Mouse (Mus musculus) testis, adult 2 months (tissue): Measurements from ENCODE around the gene Yif1a. TPM values are rescaled to one million over a fixed set of nuclear protein-coding genes. Genes with fewer than 3 reads are reported as not detected.

Source experiments
- H3K27ac ChIP-seq: fragments of 200-500 bp; 2 replicates; pipeline ENCODE4 v1.5.1; 2012; ENCODE audit warnings: low read depth, low read length; ENCODE audit not compliant: control insufficient read depth, insufficient read depth
- H3K27me3 ChIP-seq: fragments of 200-500 bp; 2 replicates; pipeline ENCODE4 v1.6.1; 2012; ENCODE audit warnings: mild to moderate bottlenecking, low read length, moderate library complexity; ENCODE audit not compliant: control insufficient read depth, insufficient read depth
- H3K36me3 ChIP-seq: fragments of 200-500 bp; 2 replicates; pipeline ENCODE4 v1.6.1; 2012; ENCODE audit warnings: mild to moderate bottlenecking, low read length; ENCODE audit not compliant: control insufficient read depth, insufficient read depth
- H3K4me1 ChIP-seq: fragments of 200-500 bp; 2 replicates; pipeline ENCODE4 v1.6.1; 2012; ENCODE audit warnings: low read length; ENCODE audit not compliant: control insufficient read depth, insufficient read depth
- H3K4me3 ChIP-seq: fragments of 200-500 bp; 2 replicates; pipeline ENCODE4 v1.5.1; 2012; ENCODE audit warnings: low read depth, mild to moderate bottlenecking, low read length, moderate library complexity, mixed read lengths; ENCODE audit not compliant: control insufficient read depth
- CTCF ChIP-seq: fragments of 200-500 bp; IDR thresholded peaks from 2 replicates; pipeline ENCODE4 v1.5.1; 2012; ENCODE audit warnings: low read depth, mild to moderate bottlenecking, inconsistent platforms, low read length, moderate library complexity; ENCODE audit not compliant: control insufficient read depth, insufficient read depth, insufficient replicate concordance
- POLR2A ChIP-seq: fragments of 200-500 bp; IDR thresholded peaks from 2 replicates; pipeline ENCODE4 v1.6.1; 2012; ENCODE audit warnings: low read depth, mild to moderate bottlenecking, inconsistent platforms, low read length, moderate library complexity; ENCODE audit not compliant: control insufficient read depth
- polyA plus RNA-seq: library from polyadenylated mRNA; depleted of rRNA; stranded (reverse); fragments of >200 nt; gene quantifications from 2 replicates; pipeline ENCODE4 v1.2.3, GENCODE M21; 2012

Gene Yif1a
- polyA plus RNA-seq, 1 experiment = 144 TPM

GRCm38 (mm10) chr19:5106074-5106473 is 17.7 kb downstream of the Yif1a start:
- Histone ChIP-seq H3K27me3 (no peaks in the 10 kb centered on the region), H3K36me3 (peaks cover 5% of the 10 kb centered on the region), H3K4me3 (peak overlapping the region; percentile 86), H3K4me1 (peaks cover 16% of the 10 kb centered on the region), H3K27ac (peak overlapping the region; percentile 75)
- TF ChIP-seq CTCF = no peak
- TF ChIP-seq POLR2A = no peak

GRCm38 (mm10) chr19:5106731-5107191 is 18.4 kb downstream of the Yif1a start, which contains the start of gene Rab1b:
Gene Rab1b, minus strand, starts transcription at chr19:5107072.
- no peak for TF ChIP-seq CTCF
- peak; percentile 63 for TF ChIP-seq POLR2A
- peaks cover 16% of the 10 kb centered on the region for H3K4me1 ChIP-seq
- H3K27ac ChIP-seq = peak within 1 kb of the TSS; percentile 93
- peak within 1 kb of the TSS; percentile 86 for H3K4me3 ChIP-seq
- H3K36me3 ChIP-seq = peaks cover 6% of the 10 kb centered on the region
- no peaks in the 10 kb centered on the region for H3K27me3 ChIP-seq

DNA sequence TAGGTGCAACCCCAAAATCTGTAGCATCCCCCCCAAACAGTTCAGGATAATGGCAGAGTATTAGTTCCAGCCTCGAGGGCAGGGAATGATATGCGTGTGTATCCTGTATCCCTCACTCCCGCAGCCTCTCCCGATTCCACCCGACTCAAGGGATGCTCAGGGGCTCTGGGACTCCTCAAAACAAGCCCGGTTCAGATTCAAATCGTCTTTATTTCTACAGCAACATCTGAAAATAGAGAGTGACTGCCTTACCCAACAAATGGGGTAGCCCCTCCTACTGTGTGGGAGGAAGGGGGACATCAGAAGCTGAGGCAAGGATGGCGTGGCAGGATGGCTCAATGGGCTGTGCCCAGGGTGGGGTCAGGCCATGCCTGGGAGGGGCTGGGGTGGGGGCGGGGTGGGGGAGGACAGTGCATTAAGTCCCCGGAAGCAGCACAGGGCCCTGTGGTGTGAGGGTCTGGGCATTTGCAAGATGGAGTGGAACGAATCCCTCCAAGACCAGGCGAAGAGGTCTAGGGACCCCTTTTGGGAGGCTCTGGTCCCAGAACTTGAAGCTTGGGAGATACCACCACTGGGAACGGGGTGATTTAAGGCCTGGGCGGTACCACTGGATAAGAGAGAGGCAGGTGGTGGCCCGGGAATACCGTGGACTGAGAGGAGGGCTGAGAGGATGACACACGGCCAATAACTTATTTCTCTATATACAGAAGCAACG is 19.4 kb downstream of the Yif1a start:
- no peak for TF ChIP-seq POLR2A
- no peak for TF ChIP-seq CTCF
- Histone ChIP-seq H3K4me1 (peaks cover 16% of the 10 kb centered on the region), H3K4me3 (peak overlapping the region; percentile 86), H3K27ac (peak overlapping the region; percentile 46; the same call in 1 of the 2 replicates), H3K36me3 (peaks cover 6% of the 10 kb centered on the region), H3K27me3 (no peaks in the 10 kb centered on the region)

DNA sequence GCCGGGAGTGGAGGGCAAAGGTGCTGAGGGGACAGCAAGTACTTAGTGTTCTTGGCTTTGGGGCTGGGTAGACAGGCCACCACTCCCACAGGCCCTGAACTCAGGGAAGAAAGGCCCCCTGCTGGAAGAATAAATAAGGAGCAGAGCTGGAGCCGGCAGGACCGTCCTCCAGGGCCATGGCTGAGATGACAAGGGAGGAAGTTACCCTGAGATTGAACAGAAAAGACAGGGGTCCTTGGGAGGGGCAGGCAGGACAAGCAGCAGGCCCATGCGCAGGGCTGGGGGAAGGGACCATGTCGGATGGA is 19.9 kb downstream of the Yif1a start:
- no peak overlapping the region for H3K27ac ChIP-seq
- H3K4me3 ChIP-seq = peak overlapping the region; percentile 53
- H3K36me3 ChIP-seq = peaks cover 6% of the 10 kb centered on the region
- no peaks in the 10 kb centered on the region for H3K27me3 ChIP-seq
- TF ChIP-seq POLR2A = no peak
- TF ChIP-seq CTCF = peak; percentile 33; the same call in 1 of the 2 replicates
- peaks cover 16% of the 10 kb centered on the region for H3K4me1 ChIP-seq

GRCm38 (mm10) chr19:5108702-5109101 is 20.4 kb downstream of the Yif1a start:
- Histone ChIP-seq H3K4me1 (peaks cover 16% of the 10 kb centered on the region), H3K36me3 (peaks cover 6% of the 10 kb centered on the region), H3K4me3 (no peak overlapping the region; the same call in 1 of the 2 replicates), H3K27ac (no peak overlapping the region), H3K27me3 (no peaks in the 10 kb centered on the region)
- TF ChIP-seq CTCF (no peak), POLR2A (no peak)

DNA sequence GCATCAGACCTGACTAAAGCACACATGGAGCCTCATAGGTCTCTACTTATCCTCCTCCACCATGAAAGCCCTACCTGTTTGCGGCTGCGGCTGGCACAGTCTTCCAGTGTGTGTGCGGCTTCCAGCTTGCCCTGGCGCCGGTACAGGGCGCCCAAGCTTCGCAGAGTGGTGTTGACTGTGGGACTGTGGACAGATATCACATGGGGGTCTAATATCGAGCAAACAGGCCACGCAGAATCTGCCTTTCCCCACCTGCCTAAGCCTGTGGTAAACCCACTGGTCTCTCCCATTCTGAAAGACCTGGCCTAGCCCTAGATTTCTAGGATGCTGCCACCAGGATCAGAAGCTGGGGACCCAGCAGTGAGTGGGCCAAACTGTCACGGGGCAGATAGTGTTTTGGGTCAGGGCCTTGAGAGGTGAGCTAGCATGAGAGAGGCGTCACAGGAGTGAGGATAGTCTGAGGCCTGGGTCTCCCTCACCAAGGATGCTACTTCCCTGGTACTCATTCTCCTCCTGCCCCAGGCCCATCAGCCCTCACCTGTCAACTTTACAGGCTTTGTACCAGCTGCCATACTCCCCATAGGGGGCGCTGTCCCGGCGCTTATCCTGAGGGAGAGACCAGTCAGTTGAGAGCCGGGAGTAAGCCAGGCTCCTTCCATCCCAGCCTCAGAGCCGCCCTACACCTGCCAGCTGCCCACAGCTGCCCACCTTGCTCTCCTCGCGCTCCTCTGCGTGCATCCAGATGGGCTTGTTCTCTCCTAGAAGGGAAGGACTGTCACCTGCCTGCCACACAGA is 21.5 kb downstream of the Yif1a start:
- peak overlapping the region; percentile 24; the same call in 1 of the 2 replicates for H3K4me3 ChIP-seq
- no peak overlapping the region for H3K27ac ChIP-seq
- no peaks in the 10 kb centered on the region for H3K27me3 ChIP-seq
- peaks cover 16% of the 10 kb centered on the region for H3K4me1 ChIP-seq
- TF ChIP-seq CTCF (no peak), POLR2A (no peak)
- H3K36me3 ChIP-seq = peaks cover 6% of the 10 kb centered on the region

GRCm38 (mm10) chr19:5113783-5114182 is 25.4 kb downstream of the Yif1a start:
- TF ChIP-seq POLR2A (no peak), CTCF (no peak)
- Histone ChIP-seq H3K27me3 (no peaks in the 10 kb centered on the region), H3K4me1 (peaks cover 11% of the 10 kb centered on the region), H3K36me3 (peaks cover 5% of the 10 kb centered on the region), H3K27ac (no peak overlapping the region), H3K4me3 (no peak overlapping the region)
